Mouse (Mus musculus) myocyte (in vitro differentiated cells): ENCODE measurements around the gene Anapc5. TPM values are rescaled to one million over a fixed set of nuclear protein-coding genes. Genes with fewer than 3 reads are reported as not detected.

Source experiments
- H3K27me3 ChIP-seq: one replicate; pipeline ENCODE4 v1.6.1; 2011; ENCODE audit not compliant: control insufficient read depth, insufficient read depth, insufficient read length
- H3K36me3 ChIP-seq: one replicate; pipeline ENCODE4 v1.6.1; 2011; ENCODE audit not compliant: control insufficient read depth, insufficient read depth
- H3K4me2 ChIP-seq: one replicate; pipeline ENCODE4 v1.6.1; 2011; ENCODE audit warnings: low read depth, control low read depth
- H3K4me3 ChIP-seq: one replicate; pipeline ENCODE4 v1.5.1; 2011; ENCODE audit warnings: mild to moderate bottlenecking, control low read depth, moderate library complexity
- H3K79me2 ChIP-seq: one replicate; pipeline ENCODE4 v1.6.1; 2011; ENCODE audit not compliant: control insufficient read depth, insufficient read depth
- H3ac ChIP-seq: one replicate; pipeline ENCODE4 v1.6.1; 2011; ENCODE audit not compliant: control insufficient read depth, insufficient read length
- CEBPB ChIP-seq: IDR thresholded peaks from 2 replicates; pipeline ENCODE4 v1.6.1; 2011; ENCODE audit warnings: mild to moderate bottlenecking, moderate library complexity; ENCODE audit not compliant: poor library complexity, insufficient read depth, severe bottlenecking
- E2F4 ChIP-seq: IDR thresholded peaks from one replicate; pipeline ENCODE4 v1.6.1; 2011; ENCODE audit warnings: mild to moderate bottlenecking, control low read depth, moderate library complexity; ENCODE audit not compliant: insufficient read depth
- MAX ChIP-seq: IDR thresholded peaks from one replicate; pipeline ENCODE4 v1.6.1; 2011; ENCODE audit warnings: low read depth, mild to moderate bottlenecking, control low read depth
- MYOD1 ChIP-seq, 3 experiments: IDR thresholded peaks; one replicate each; pipeline ENCODE4 v1.6.1; 2011; ENCODE audit warnings: control low read depth in 2 of 3, low read depth in 2 of 3, mild to moderate bottlenecking in 2 of 3, moderate library complexity in 1 of 3; ENCODE audit not compliant: insufficient read length in 2 of 3, control insufficient read depth in 1 of 3
- MYOG ChIP-seq, 3 experiments: IDR thresholded peaks; one replicate each; pipeline ENCODE4 v1.6.1; 2011; ENCODE audit warnings: control low read depth in 2 of 3, low read depth in 2 of 3, mild to moderate bottlenecking in 2 of 3; ENCODE audit not compliant: insufficient read length in 2 of 3, control insufficient read depth in 1 of 3, insufficient read depth in 1 of 3
- POLR2A ChIP-seq: IDR thresholded peaks from one replicate; pipeline ENCODE4 v1.6.1; 2011; ENCODE audit warnings: low read depth, mild to moderate bottlenecking, control low read depth, moderate library complexity; ENCODE audit not compliant: insufficient read length
- POLR2AphosphoS2 ChIP-seq: IDR thresholded peaks from one replicate; pipeline ENCODE4 v1.6.1; 2011; ENCODE audit warnings: low read depth, control low read depth; ENCODE audit not compliant: insufficient read length
- REST ChIP-seq: IDR thresholded peaks from one replicate; pipeline ENCODE4 v1.6.1; 2011; ENCODE audit warnings: mild to moderate bottlenecking, control low read depth, moderate library complexity; ENCODE audit not compliant: insufficient read depth, insufficient read length
- SRF ChIP-seq: IDR thresholded peaks from one replicate; pipeline ENCODE4 v1.6.1; 2011; ENCODE audit warnings: low read depth; ENCODE audit not compliant: control insufficient read depth, insufficient read length
- TCF12 ChIP-seq: IDR thresholded peaks from one replicate; pipeline ENCODE4 v1.6.1; 2011; ENCODE audit warnings: mild to moderate bottlenecking, control low read depth; ENCODE audit not compliant: poor library complexity, insufficient read depth, severe bottlenecking
- TCF3 ChIP-seq: IDR thresholded peaks from one replicate; pipeline ENCODE4 v1.6.1; 2011; ENCODE audit warnings: low read depth, control low read depth; ENCODE audit not compliant: insufficient read length
- USF1 ChIP-seq: IDR thresholded peaks from one replicate; pipeline ENCODE4 v1.6.1; 2011; ENCODE audit warnings: low read depth, mild to moderate bottlenecking, control low read depth, moderate library complexity
- polyA plus RNA-seq: library from polyadenylated mRNA; unstranded; fragments of >200 nt; fragmentation: generic; extraction: Trizol; gene quantifications from one replicate; pipeline ENCODE4 v1.2.1, GENCODE M21; 2012; ENCODE audit warnings: missing spikeins

Anapc5 gene
- polyA plus RNA-seq, 1 experiment: 197 TPM

DNA sequence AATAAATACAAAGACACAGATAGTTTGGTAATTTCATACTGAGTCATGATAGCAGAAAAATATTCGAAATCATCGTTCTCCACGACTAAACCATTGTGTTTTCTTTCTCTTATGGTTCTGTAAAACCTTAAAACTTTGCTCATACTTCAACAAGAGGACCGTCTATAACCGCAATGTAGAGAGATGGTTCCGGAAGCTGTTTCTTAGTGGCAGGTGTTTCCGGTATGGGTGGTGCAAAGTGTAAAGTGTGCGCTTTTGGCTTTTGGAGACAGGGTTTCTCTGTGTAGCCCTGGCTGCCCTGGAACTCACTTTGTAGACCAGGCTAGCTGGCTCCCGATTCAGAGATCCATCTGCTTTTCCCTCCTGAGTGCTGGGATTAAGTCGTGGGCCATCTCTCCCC, 11.4 kb upstream of the Anapc5 start:
- no peak overlapping the region for H3K4me3 ChIP-seq
- H3ac ChIP-seq: no peak overlapping the region
- TF ChIP-seq POLR2AphosphoS2 (no peak), TCF12 (no peak), MYOG (IDR thresholded peaks at IDR 0.05; ENCODE audit: control insufficient read depth in 1 of 3, insufficient read depth in 1 of 3, insufficient read length in 2 of 3, low read depth in 2 of 3) (no peak), POLR2A (no peak)
- H3K27me3 ChIP-seq: no peaks in the 10 kb centered on the region
- H3K79me2 ChIP-seq: no peaks in the 10 kb centered on the region
- H3K4me2 ChIP-seq: no peak overlapping the region
- no peaks in the 10 kb centered on the region for H3K36me3 ChIP-seq

DNA sequence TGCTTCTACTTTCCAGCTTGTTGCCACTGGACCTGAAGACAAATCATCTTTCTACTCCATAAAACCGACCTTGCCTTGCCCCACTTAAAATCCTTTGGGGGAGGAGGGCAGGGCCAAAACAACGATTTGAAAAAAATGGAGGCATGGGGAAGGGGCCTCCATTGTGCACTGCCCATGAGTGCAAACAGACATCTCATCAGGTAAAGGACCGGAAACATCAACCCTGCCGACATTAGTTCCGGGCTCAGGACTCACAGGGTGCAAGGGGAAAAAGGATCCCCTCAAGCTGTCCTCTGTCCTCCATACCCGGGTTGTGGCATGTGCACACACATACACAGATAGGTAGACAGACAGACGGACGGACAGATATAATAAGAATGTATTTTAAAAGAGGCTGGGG, 4.0 kb upstream of the Anapc5 start:
- TF ChIP-seq CEBPB (no peak), E2F4 (no peak), SRF (no peak), USF1 (no peak), POLR2A (no peak), MYOD1 (IDR thresholded peaks at IDR 0.05; ENCODE audit: control insufficient read depth in 1 of 3, insufficient read length in 2 of 3, low read depth in 2 of 3) (no peak), POLR2AphosphoS2 (no peak), MYOG (IDR thresholded peaks at IDR 0.05; ENCODE audit: control insufficient read depth in 1 of 3, insufficient read depth in 1 of 3, insufficient read length in 2 of 3, low read depth in 2 of 3) (no peak), REST (no peak), TCF3 (no peak), TCF12 (no peak), MAX (no peak)
- Histone ChIP-seq H3K4me2 (no peak overlapping the region), H3K36me3 (no peaks in the 10 kb centered on the region), H3K79me2 (peaks cover 5% of the 10 kb centered on the region), H3K27me3 (no peaks in the 10 kb centered on the region), H3K4me3 (no peak overlapping the region), H3ac (no peak overlapping the region)

DNA sequence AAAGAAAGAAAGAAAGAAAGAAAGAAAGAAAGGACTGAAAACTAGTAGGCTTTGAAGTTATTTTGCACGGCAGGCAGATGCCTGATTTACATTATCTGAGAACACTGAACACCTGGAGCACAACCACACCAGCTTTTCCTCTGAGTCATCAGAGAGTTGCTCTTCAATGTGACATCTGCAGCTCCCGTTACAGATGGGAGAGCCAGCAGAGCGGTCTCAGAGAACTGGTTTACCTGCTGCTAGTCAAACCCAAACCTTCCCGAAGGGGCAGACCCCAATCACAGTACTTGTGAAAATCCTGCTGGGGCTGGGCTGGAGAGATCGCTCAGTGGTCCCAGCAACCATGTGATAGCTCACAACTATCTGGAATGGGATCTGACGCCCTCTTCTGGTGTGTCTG, 3.3 kb upstream of the Anapc5 start:
- Histone ChIP-seq H3K4me2 (no peak overlapping the region), H3K4me3 (no peak overlapping the region), H3K27me3 (no peaks in the 10 kb centered on the region), H3K36me3 (no peaks in the 10 kb centered on the region), H3ac (no peak overlapping the region), H3K79me2 (peaks cover 11% of the 10 kb centered on the region)
- no peak for TF ChIP-seq MAX
- no peak for TF ChIP-seq SRF
- no peak for TF ChIP-seq TCF12
- no peak for TF ChIP-seq TCF3
- TF ChIP-seq MYOG (IDR thresholded peaks at IDR 0.05; ENCODE audit: control insufficient read depth in 1 of 3, insufficient read depth in 1 of 3, insufficient read length in 2 of 3, low read depth in 2 of 3): no peak
- TF ChIP-seq CEBPB: no peak
- TF ChIP-seq MYOD1 (IDR thresholded peaks at IDR 0.05; ENCODE audit: control insufficient read depth in 1 of 3, insufficient read length in 2 of 3, low read depth in 2 of 3): no peak
- TF ChIP-seq USF1: no peak
- TF ChIP-seq E2F4: no peak
- TF ChIP-seq POLR2AphosphoS2: no peak
- TF ChIP-seq POLR2A: no peak
- TF ChIP-seq REST: no peak

DNA sequence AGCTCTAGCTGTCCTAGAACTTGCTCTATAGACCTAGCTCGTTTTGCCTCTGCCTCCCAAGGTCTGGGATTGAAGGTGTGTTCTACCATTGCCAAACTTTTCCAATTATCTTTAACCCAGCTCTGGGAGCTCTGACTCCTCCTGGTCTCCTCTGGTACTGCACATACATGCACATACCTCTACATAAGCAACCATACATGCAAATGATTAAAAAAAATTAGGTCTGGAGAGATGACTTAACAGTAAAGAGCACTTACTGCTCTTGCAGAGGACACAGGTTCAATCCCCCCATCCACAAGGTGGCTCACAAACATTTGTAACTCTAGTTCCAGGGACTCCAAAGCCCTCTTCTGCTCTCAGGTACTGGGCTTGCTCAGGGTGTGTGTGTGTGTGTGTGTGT, 2.8 kb upstream of the Anapc5 start:
- Histone ChIP-seq H3K27me3 (no peaks in the 10 kb centered on the region), H3K79me2 (peaks cover 15% of the 10 kb centered on the region), H3ac (no peak overlapping the region), H3K36me3 (peaks cover 2% of the 10 kb centered on the region), H3K4me3 (no peak overlapping the region), H3K4me2 (no peak overlapping the region)
- TF ChIP-seq TCF3 (no peak), MYOG (IDR thresholded peaks at IDR 0.05; ENCODE audit: control insufficient read depth in 1 of 3, insufficient read depth in 1 of 3, insufficient read length in 2 of 3, low read depth in 2 of 3) (no peak), SRF (no peak), USF1 (no peak), REST (no peak), E2F4 (no peak), POLR2A (no peak)

DNA sequence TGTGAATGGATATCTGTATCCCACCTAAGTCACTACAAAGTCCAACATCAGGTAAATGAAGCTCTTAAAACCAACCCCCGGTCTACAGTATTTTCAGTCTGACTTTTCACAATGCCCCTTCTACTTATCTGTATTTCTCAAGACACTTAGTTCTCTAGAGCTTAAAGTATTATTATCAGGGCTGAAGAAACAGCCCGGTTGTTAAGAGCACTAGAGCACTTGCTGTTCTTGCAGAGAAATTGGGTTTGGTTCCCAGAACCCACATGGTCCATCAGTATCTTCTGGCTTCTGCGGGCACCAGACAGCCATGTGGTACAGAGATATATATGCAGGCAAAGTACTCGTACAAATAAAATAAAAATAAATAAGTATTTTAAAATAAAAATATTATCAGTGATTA, 1.3 kb upstream of the Anapc5 start:
- Histone ChIP-seq H3K4me2 (no peak overlapping the region), H3ac (no peak overlapping the region), H3K79me2 (peaks cover 15% of the 10 kb centered on the region), H3K36me3 (peaks cover 18% of the 10 kb centered on the region), H3K27me3 (no peaks in the 10 kb centered on the region), H3K4me3 (no peak overlapping the region)
- TF ChIP-seq POLR2A: no peak
- no peak for TF ChIP-seq MAX
- TF ChIP-seq E2F4: no peak
- no peak for TF ChIP-seq POLR2AphosphoS2
- TF ChIP-seq TCF3: no peak
- TF ChIP-seq TCF12: no peak
- no peak for TF ChIP-seq USF1
- no peak for TF ChIP-seq MYOG (IDR thresholded peaks at IDR 0.05; ENCODE audit: control insufficient read depth in 1 of 3, insufficient read depth in 1 of 3, insufficient read length in 2 of 3, low read depth in 2 of 3)
- no peak for TF ChIP-seq MYOD1 (IDR thresholded peaks at IDR 0.05; ENCODE audit: control insufficient read depth in 1 of 3, insufficient read length in 2 of 3, low read depth in 2 of 3)
- no peak for TF ChIP-seq CEBPB
- no peak for TF ChIP-seq SRF
- TF ChIP-seq REST: no peak
